Mouse (Mus musculus) brain, adult 10 weeks (tissue): ENCODE results near the gene Adora2a. TPM values are rescaled to one million over a fixed set of nuclear protein-coding genes. Genes with fewer than 3 reads are reported as not detected.

Experiments used
- polyA plus RNA-seq: library from polyadenylated mRNA; stranded (reverse); fragments of 350-450 nt; fragmentation: Illumina TruSeq; extraction: RNeasy Lipid Tissue Mini Kit (QIAGEN cat#74804); gene quantifications from one replicate; pipeline ENCODE4 v1.2.3, GENCODE M21; 2015; ENCODE audit warnings: low read depth, low replicate concordance

The Adora2a gene
- polyA plus RNA-seq = 56.3 TPM

DNA sequence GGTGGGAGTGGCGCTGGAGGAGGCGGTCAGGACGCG lies at the start of gene Adora2a:
Gene Adora2a (plus strand): TSS at position 6 of the 36 bp plus-strand sequence.

Other genes starting within 250 kb of the Adora2a start
- gene Specc1l, start 104.8 kb upstream of the Adora2a start, polyA plus RNA-seq = 24.1 TPM
- gene Upb1, start 84.2 kb downstream of the Adora2a start, polyA plus RNA-seq = 0.59 TPM
- gene Snrpd3, start 200.7 kb downstream of the Adora2a start, polyA plus RNA-seq = 88.6 TPM
- gene Gucd1, start 201.1 kb downstream of the Adora2a start, polyA plus RNA-seq = 20.7 TPM
- 12.3 TPM for gene Lrrc75b, start 243.5 kb downstream of the Adora2a start, polyA plus RNA-seq
- 4.5 TPM for gene Ggt1, start 244.7 kb downstream of the Adora2a start, polyA plus RNA-seq